Mouse (Mus musculus) thymus, postnatal 10 days (tissue): ENCODE results near the gene Gtf3c1.

Experiments
- DNase-seq, 2 experiments: peaks; one replicate each; pipeline ENCODE4 v3.0.0; 2021; ENCODE audit warnings: low spot score in 2 of 2

Gene Gtf3c1

DNA sequence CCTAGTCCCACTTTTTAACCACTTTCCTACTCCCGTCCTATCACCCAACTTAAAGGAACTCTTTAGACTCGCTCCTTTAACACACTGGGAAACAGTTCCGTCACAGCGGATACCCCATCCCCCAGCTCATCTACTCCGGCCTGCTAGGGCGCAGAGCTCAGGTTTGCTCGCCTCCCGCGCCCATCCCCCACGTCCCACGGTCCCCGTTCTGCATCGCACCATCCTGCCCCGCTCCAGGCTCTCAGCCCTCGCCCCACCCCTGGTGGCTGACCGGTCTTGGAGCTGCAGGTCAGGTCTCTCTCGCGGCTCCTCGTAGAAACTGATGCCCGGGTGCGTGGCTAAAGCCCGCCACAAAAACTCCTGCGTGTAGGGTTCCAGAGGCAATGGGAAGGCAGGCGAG is 394 bp downstream of the Gtf3c1 start:
- DNase-seq: peak; percentile 74 to 76

DNA sequence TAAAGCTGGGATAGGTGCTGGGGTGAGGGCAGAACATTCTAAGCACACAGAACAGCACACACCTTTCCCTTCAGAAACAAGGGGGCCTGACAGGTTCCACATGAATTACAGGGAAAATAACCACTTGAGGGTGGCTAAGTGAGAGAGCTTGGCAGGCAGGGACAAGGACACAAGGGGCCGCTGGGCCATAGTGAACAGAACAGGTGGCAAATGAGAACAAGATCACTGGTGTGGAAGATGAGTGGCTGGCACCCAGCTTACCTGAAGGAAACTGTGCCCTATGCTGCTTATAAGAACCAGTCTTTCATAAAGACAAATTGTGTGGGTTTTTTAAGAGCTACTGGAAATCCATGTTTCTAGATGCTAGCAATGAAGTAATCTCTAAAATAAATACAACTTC is 4.8 kb downstream of the Gtf3c1 start:
- DNase-seq: no peak

- DNase-seq: no peak
Observed at GRCm38 (mm10) chr7:125694056-125694455, 13.5 kb downstream of the Gtf3c1 start.

DNA sequence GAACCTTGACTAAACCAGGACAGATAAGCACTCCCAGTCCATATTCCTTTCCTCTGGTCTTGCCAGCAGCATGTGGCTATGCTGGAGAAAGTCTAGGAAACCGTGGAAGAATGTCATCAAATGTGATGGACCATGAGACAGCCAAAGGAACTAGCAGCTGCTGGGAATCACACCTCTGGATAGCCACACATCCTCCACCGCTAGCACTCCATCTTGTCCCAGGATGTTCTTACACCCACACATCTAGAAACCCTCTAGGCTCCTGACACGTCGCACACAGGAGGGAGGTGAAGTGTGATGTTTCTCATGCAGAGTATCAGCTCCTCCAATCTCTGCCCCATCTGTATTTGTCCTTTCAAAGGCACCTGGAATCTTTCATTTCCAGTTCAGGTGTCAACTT is 17.1 kb downstream of the Gtf3c1 start:
- DNase-seq: no peak

DNA sequence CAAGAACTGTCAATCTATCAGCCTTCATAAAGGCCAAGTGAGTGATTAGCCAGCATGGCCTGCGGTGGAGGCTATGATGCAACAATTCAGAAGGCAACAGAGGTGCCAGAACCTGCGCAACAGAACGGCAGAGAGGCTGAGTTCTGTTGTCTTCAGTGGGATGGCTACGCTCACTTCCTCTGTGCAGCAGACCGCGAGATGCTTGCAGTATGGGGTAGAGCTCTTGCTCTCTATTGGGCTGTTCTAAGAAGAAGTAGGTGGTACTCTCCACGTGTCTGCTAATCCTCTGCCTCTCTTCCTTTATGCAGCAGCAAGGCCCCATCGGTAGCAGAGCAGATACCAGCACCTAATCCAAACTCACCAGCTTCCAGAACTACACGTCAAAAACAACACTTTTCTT is 27.6 kb downstream of the Gtf3c1 start:
- DNase-seq: no peak

DNA sequence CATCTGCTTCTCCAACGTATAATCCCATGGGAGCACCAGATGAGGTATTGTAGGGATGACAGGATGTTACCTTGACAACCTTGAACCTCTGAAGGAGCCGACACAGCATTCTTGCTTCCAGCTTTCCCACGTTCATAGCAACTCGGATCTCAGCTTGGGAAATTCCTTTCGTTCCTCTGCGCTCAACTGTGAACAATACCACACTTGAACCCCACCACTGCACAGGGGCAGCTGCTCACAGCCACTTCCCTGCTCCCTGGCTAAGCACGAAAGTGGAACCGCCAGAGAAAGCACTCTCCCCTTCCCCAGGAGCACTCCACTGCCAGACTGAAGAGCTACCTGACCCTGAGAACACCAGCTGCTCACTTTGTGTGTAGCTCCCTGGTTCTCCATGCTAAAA is 28.8 kb downstream of the Gtf3c1 start:
- no peak for DNase-seq

DNA sequence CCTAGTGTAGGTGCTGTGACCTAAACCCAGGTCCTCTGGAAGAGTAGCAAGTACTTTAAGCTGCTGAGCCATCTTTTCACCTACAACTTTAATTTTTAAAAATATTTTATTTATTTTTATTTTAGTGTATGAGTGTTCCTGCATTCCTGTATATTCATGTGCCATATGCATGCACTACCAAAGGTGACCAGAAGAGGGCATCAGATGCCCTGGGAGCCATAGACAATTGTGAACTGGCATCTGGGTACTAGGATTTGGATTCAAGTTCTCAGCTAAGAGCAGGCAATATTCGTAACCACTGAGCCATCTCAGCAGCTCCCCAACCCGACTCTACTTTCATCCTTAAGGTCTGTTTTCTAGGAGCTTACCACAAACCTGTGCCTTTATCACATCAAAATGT is 32.7 kb downstream of the Gtf3c1 start:
- DNase-seq: peak in 1 of 2 experiments; percentile 61

DNA sequence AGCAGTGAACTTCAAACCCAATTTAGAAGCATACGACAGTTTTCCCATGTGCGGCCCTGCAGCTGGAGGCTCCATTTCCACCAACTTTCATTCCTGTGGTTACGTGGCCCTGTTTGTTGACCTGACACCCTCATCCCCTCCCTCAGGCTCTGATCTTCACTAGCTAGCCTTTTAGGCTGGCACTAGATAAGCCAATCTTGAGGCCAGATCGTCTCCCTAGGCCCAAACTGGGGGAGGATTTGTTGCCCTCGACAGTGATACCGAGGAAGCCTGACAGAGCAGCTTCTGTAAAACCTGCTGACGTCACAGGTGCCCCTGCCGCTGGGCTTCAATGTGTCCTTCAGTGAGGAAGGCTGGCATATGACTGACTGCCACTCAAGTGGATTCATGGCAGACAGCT is 36.2 kb downstream of the Gtf3c1 start:
- DNase-seq: no peak

GRCm38 (mm10) chr7:125670865-125671264 is 36.7 kb downstream of the Gtf3c1 start:
- DNase-seq: no peak

- DNase-seq: no peak
Observed at GRCm38 (mm10) chr7:125663654-125664053, 43.9 kb downstream of the Gtf3c1 start.

GRCm38 (mm10) chr7:125657511-125657910 is 50.1 kb downstream of the Gtf3c1 start:
- DNase-seq: no peak

- no peak for DNase-seq
Observed at GRCm38 (mm10) chr7:125649013-125649412, 58.6 kb downstream of the Gtf3c1 start.

GRCm38 (mm10) chr7:125645413-125645812 is 62.2 kb downstream of the Gtf3c1 start:
- DNase-seq: no peak

GRCm38 (mm10) chr7:125643880-125644279 is 63.7 kb downstream of the Gtf3c1 start:
- DNase-seq: no peak

- peak; percentile 71 to 88 for DNase-seq
Observed at GRCm38 (mm10) chr7:125638870-125639386, 68.7 kb downstream of the Gtf3c1 start.

- peak in 1 of 2 experiments; percentile 26 for DNase-seq
Observed at GRCm38 (mm10) chr7:125638376-125638775, 69.2 kb downstream of the Gtf3c1 start.

DNA sequence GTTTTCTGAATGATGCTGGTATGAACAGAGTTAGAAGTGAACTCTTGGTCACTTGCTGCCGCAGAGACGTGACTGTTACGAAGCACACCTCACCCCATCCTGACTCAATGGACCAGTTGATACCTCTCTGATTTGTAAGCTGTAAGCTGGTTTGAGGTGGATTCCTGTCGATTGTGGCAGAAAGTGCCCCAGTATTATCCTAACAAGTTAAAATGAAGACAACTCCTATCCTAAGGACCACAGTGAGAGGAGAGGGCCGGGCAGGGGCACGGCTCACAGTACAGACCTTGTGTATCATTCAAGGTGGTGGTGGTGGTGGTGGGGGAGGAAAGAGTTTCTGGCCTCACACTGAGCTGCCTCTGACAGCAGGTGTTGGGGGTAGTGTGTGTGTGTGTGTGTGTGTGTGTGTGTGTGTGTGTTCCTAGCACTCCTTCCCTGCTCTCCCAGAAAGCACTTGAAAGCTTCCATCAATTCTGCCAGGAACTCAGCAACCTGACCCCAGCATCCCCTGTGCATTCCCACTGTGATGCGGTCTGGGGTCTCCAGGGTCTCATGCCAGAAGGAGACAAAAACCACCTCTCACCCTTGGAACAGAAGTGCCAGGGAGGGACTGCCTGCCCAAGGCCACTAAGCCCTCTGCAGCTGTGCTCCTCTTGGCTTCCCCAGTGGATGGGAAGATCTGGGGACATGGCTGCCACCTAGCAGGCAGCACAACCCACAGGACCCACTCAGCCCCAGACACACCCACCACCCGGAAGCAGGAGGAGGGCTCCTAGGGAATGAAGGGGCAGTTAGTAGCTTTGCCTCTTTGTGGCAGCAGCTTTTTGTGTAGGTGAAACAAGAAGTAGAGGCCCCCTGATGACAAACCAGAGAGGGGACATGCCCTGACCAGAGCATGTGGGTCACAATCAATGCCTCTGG is 70.1 kb downstream of the Gtf3c1 start:
- DNase-seq: peak; percentile 62 to 75

- peak; percentile 35 to 38 for DNase-seq
Observed at GRCm38 (mm10) chr7:125630989-125631388, 76.6 kb downstream of the Gtf3c1 start.

DNA sequence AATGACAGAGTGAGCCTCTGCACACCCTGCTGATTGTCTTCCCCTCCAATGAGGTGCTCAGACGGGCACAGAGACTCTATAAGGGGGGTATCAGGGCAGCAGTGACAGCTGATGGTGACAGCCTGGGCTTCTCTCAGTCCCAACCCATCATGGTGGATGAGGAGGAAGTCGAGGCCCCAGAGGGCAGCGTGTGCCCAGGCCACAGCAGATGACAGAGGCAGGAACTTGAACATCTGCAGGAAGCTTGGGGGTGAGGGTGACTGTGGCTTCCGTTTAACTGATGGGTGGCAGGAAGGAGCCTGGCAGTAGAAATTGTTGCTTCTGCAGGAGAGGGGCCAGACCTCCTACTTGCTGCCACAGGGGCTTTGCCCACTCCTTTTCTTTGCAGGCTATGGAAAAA is 77.3 kb downstream of the Gtf3c1 start:
- DNase-seq: peak; percentile 83 to 87

DNA sequence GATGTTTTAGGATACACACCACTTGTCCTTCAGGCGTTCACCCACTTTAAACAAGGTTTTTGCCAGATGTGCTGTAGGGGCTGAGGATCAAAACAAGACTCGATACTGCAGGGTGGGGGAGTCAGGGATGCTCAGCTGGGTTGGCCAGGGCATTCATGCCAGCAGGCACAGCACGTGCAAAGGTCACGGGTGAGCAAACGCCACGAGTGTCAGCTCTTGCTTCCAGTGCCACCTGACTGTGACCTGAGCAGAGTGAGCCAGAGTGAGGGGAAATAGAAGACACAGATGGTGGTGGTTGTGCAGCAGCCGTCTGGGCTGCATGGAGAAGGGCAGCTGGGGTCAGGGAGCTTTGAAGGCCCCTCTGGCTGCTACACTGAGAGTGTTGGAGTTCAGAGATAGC is 81.8 kb downstream of the Gtf3c1 start:
- no peak for DNase-seq

- peak in 1 of 2 experiments; percentile 55 for DNase-seq
Observed at GRCm38 (mm10) chr7:125625219-125625618, 82.4 kb downstream of the Gtf3c1 start.

DNA sequence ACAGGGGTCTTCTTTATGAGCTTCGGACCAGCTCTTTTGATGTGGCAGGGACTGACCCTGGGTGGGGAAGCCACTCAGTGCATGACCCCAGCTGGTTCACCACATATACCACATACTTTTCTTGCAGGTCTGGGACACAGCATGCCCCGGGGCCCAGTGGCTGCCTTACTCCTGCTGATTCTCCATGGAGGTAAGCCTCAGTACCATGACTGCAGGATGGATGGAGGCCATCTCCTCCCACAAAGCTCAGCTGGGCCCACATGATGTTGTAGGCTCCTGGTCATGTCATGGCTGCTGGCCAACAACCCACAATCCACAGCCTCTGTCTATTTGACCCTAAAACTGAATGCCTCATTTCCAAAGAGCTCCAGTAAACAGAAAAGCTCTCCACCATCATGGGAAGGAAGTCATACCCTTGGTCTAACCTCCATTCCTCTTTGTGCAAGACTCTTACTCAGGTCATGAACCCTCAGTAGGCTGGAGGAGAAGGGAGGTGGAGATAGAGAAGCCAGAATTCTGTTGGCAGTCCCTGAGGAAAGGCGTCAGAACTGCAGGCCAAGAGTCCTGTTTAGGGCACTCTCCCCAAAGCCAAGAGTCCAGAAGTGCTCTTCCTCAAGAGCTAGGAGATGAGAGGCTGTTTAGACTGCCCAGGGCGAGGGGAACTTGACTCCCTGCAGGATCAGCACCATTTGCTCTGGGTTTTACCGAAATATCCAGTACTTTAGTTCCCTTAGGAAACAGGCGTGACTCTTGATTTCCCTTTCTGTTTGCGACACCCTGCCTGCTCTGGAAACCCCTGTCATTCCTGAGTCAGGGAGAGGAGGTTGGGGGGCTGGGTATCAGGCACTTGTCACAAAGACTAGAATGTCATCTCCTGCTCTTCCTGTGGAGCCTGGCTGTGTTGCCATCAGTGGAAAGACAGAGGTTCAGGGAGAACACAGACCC is 84.6 kb downstream of the Gtf3c1 start:
- DNase-seq: no peak
